Mouse (Mus musculus): ENCODE results near the gene Sptssa.
"Not testable (repeated sequence)": the region's sequence is repeated elsewhere in the genome, so short reads cannot be mapped to it uniquely, and the experiment has no call there.

Sptssa gene

GRCm38 (mm10) chr12:54656396-54657171 lies at the start of gene Sptssa:
TSS of gene Sptssa (minus strand) at chr12:54656573.
- DNase-seq (ENCODE audit: low read depth, low spot score): peak; percentile 84

DNA sequence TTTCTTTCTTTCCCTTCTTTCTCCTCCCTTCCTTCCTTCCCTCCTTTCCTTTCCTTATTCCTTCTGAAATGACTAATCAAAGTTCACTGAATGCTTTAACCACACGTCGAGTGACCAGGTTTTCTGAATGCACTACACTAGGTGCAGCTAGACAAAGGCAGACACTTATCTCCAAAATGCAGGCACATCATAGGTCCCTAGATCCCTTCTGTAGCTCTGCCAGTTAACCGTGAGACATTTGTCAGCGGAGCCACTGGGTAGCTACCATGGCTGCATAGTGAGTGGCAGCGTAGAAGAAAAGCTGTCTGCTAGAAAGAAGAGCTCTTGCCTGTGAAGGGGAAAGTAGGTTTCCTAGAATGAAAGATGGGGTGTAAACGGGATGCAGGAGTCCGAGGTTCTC lies 43.0 kb upstream of the Sptssa start:
- no peak for DNase-seq (ENCODE audit: low read depth, low spot score)

GRCm38 (mm10) chr12:54697791-54698250 lies 41.4 kb upstream of the Sptssa start:
- DNase-seq (ENCODE audit: low read depth, low spot score): no peak

DNA sequence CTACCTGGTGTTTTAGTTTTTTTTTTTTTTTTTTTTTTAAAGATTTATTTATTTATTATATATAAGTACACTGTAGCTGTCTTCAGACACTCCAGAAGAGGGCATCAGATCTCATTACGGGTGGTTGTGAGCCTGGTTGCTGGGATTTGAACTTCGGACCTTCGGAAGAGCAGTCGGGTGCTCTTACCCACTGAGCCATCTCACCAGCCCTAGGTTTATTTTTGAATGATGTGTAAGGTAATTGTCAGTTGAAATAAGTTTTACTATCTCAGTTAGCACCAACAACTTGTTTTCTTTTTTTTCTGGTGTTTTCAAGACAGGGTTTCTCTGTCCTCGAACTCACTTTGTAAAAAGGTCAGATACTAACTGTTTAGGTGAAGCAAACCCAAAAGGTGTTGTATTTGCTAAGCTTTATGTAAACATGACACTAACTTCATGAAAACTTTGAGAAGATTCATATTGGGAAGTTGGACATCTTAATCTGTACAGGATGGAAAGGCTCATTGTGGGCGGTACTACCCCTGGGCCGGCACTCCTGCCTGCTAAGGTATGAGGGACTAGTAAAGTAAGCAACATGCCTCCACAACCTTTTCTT lies 40.7 kb upstream of the Sptssa start:
- no peak for DNase-seq (ENCODE audit: low read depth, low spot score)

- DNase-seq (ENCODE audit: low read depth, low spot score): peak; percentile 85
Observed at GRCm38 (mm10) chr12:54696242-54697002, 40.0 kb upstream of the Sptssa start.

GRCm38 (mm10) chr12:54695511-54696241 lies 39.3 kb upstream of the Sptssa start, which contains the start of gene Eapp:
TSS of gene Eapp (minus strand) at chr12:54695897.
- DNase-seq (ENCODE audit: low read depth, low spot score): peak; percentile 83

GRCm38 (mm10) chr12:54694847-54695510 lies 38.6 kb upstream of the Sptssa start:
- no peak for DNase-seq (ENCODE audit: low read depth, low spot score)

GRCm38 (mm10) chr12:54689082-54689481 lies 32.7 kb upstream of the Sptssa start:
- no peak for DNase-seq (ENCODE audit: low read depth, low spot score)

- DNase-seq (ENCODE audit: low read depth, low spot score): no peak
Observed at GRCm38 (mm10) chr12:54683182-54683581, 26.8 kb upstream of the Sptssa start.

GRCm38 (mm10) chr12:54676709-54677108 lies 20.3 kb upstream of the Sptssa start:
- DNase-seq (ENCODE audit: low read depth, low spot score): no peak

DNA sequence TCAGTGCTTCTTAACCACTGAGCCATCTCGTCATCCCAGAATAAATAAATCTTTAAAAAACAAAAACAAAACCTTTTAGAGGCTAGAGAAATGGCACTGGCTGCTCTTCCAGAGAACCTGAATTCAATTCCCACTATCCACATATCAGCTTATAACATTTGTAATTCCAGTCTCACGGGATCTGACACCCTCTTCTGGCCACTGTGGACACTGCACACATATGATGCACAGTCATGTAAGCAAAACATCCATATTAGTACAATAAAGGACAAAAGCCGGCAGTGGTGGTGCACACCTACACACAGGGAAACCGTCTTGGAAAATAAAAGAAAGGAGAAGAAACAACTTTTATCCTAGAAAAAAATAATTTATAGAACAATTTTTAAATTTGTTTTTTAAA lies 19.0 kb upstream of the Sptssa start:
- no peak for DNase-seq (ENCODE audit: low read depth, low spot score)

GRCm38 (mm10) chr12:54671262-54671661 lies 14.9 kb upstream of the Sptssa start:
- no peak for DNase-seq (ENCODE audit: low read depth, low spot score)

DNA sequence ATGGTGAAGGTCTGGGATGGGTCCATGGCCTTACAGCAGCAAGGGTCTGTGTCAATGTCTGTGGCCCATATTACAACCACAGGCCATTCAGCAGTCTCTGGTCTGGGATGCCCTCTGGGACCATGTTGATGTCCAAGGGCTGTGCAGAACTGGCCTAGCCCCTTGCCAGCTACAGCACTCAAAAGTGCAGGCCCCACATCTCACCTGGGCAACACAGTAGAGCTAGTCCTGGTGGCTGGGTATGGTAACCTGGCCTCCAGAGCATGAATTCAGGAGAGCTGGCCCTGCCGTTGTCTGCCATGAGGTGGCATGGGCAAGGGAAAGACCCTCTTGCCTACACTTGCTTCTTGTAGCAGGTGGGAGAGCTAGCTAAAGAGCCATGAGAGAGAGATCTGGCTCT lies 11.8 kb upstream of the Sptssa start:
- no peak for DNase-seq (ENCODE audit: low read depth, low spot score)

- DNase-seq (ENCODE audit: low read depth, low spot score): no peak
Observed at GRCm38 (mm10) chr12:54665526-54665925, 9.2 kb upstream of the Sptssa start.

DNA sequence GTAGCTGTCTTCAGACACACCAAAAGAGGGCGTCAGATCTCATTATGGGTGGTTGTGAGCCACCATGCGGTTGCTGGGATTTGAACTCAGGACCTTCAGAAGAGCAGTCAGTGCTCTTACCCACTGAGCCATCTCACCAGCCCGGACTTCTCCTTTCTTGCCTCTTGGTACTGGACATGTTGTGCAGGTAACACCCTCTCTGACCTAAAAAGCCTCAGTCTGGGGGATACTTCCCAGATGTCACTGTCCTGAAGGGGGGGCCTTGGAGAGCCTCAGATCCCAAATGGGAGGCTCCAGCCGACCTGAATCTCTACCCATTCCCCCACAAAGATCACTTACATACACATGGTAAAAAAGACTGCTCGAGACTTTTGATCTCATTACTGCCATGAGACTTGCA lies 5.1 kb upstream of the Sptssa start:
- not testable (repeated sequence) for DNase-seq (ENCODE audit: low read depth, low spot score)

GRCm38 (mm10) chr12:54659901-54660300 lies 3.5 kb upstream of the Sptssa start:
- no peak for DNase-seq (ENCODE audit: low read depth, low spot score)

GRCm38 (mm10) chr12:54658425-54659092 lies 2.2 kb upstream of the Sptssa start:
- DNase-seq (ENCODE audit: low read depth, low spot score): no peak

GRCm38 (mm10) chr12:54657951-54658350 lies 1.6 kb upstream of the Sptssa start:
- DNase-seq (ENCODE audit: low read depth, low spot score): no peak

DNA sequence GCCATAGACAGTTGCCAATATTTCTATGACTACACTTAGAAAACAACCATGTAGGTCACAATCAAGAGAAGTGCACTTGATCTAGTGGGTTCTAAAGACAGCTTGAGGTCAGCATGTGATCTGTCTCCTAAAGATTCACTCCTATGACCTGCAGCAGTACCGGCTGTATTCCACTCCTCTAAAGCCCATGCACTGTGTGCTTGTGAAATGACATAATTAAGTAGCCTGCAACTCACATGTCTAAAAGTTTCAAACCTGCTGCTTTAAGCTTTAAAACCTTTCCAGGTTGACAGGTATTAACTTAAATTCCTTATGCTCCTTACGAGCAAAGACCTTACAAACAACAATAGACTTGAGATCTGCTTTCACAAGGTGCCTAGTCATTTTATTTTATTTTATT lies 853 bp upstream of the Sptssa start:
- no peak for DNase-seq (ENCODE audit: low read depth, low spot score)

- DNase-seq (ENCODE audit: low read depth, low spot score): no peak
Observed at GRCm38 (mm10) chr12:54656039-54656395, 356 bp downstream of the Sptssa start.

Measured in WW6 (cell line).